Mouse (Mus musculus): ENCODE results near the gene Aip. TPM values are rescaled to one million over a fixed set of nuclear protein-coding genes. Genes with fewer than 3 reads are reported as not detected.

The Aip gene
- 113 and 122 TPM in 2 replicates for polyA plus RNA-seq (2012; rRNA removed; ENCODE audit: low replicate concordance)

GRCm38 (mm10) chr19:4125741-4126696 lies at the start of gene Aip:
TSS of gene Aip (minus strand) at chr19:4125858.

GRCm38 (mm10) chr19:4162646-4163542 lies 37.2 kb upstream of the Aip start, which contains the start of gene Rps6kb2:
TSS of gene Rps6kb2 (minus strand) at chr19:4163354.

DNA sequence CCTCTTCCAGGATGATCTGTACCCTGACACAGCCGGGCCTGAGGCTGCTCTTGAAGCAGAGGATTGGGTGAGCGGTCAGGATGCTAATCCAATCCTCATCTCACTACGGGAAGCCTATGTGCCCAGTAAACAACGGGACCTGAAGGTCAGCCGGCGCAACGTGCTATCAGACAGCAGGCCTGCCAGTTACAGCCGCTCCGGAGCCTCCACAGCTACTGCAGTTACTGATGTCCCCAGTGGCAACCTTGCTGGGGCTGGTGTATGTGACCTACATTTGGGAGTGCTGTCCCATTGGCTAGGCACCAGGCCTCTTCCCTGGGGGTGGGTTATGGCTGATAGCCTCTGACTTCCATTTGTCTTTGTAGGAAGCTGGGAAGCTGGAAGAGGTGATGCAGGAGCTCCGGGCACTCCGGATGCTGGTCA lies 27.6 kb upstream of the Aip start, which contains the start of gene Ptprcap:
Gene Ptprcap (plus strand): TSS at position 373 of the 423 bp plus-strand sequence.

DNA sequence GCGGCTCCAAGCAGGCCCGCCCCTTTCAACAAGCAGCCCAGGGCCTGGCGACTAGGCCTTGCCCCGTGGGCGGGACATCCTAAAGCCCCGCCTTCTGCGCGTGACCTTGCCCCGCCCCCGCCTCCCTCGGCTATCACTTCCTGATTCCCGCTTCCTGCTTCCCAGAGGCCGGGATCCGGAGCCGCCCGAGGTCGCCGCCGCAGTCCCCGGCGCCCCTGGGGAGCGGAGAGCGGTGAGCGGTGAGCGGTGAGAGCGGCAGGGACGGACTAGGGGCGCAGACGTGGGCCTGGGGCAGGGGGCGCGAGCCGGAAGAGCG lies 22.8 kb upstream of the Aip start, which contains the start of gene Coro1b:
Gene Coro1b (plus strand): TSS at position 129 of the 316 bp plus-strand sequence.

DNA sequence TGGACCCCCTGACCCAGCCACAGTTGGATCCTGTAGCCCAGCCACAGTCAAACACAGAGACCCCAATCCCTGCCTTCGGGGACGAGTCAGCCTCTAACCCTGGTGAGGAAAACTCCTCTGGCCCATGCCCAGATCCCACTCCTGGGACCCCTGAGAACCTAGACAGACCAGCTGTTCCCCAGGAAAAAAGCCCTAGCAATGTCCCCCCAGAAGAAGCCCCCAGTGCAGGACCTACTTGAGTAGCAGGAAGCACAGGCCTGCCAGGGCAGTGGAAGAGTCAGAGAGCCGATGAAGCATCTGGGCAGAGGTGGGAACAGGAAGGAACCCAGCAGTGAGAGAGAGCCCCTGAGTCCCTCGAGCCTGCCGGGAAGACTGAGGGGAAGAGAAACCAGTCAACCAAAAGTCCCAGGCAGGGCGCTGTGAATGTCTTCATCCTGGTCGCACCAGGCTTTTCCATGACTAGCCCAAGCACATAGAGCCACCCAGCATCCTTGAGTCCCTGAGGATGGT lies 18.2 kb upstream of the Aip start, which contains the start of gene Cabp4:
Gene Cabp4 (minus strand): TSS at position 275 of the 510 bp plus-strand sequence.

GRCm38 (mm10) chr19:4139446-4139845 lies 13.8 kb upstream of the Aip start, which contains the start of gene Gpr152:
TSS of gene Gpr152 (plus strand) at chr19:4139787.

GRCm38 (mm10) chr19:4099837-4100717 lies 25.6 kb downstream of the Aip start, which contains the start of gene Pitpnm1:
TSS of gene Pitpnm1 (plus strand) at chr19:4099998.

GRCm38 (mm10) chr19:4096642-4097440 lies 28.8 kb downstream of the Aip start, which contains the start of gene Cdk2ap2:
TSS of gene Cdk2ap2 (plus strand) at chr19:4097182.

GRCm38 (mm10) chr19:4081394-4081793 lies 44.3 kb downstream of the Aip start, which contains the start of gene Cabp2:
TSS of gene Cabp2 (plus strand) at chr19:4081578.

Other genes with a start within 250 kb of the Aip start
- 218 and 220 TPM in 2 replicates for gene Tcirg1, start 218.7 kb downstream of the Aip start, polyA plus RNA-seq (2012; rRNA removed; ENCODE audit: low replicate concordance)
- gene Ndufs8, start 213.1 kb downstream of the Aip start, polyA plus RNA-seq (2012; rRNA removed; ENCODE audit: low replicate concordance) = 276 and 363 TPM in 2 replicates
- gene Aldh3b1, start 196.1 kb downstream of the Aip start, polyA plus RNA-seq (2012; rRNA removed; ENCODE audit: low replicate concordance) = 13.0 and 17.1 TPM in 2 replicates
- gene Unc93b1, start 190.7 kb downstream of the Aip start, polyA plus RNA-seq (2012; rRNA removed; ENCODE audit: low replicate concordance) = 307 and 435 TPM in 2 replicates
- 0.50 and 0.69 TPM in 2 replicates for gene Aldh3b3, start 167.2 kb downstream of the Aip start, polyA plus RNA-seq (2012; rRNA removed; ENCODE audit: low replicate concordance)
- gene Aldh3b2, start 153.5 kb downstream of the Aip start, polyA plus RNA-seq (2012; rRNA removed; ENCODE audit: low replicate concordance) = 22.0 and 22.5 TPM in 2 replicates
- gene Acy3, start 139.3 kb downstream of the Aip start, polyA plus RNA-seq (2012; rRNA removed; ENCODE audit: low replicate concordance) = 56.0 and 64.9 TPM in 2 replicates
- gene Tbx10, start 133.1 kb downstream of the Aip start, polyA plus RNA-seq (2012; rRNA removed; ENCODE audit: low replicate concordance) = not detected in 2 replicates
- gene Nudt8, start 125.3 kb downstream of the Aip start, polyA plus RNA-seq (2012; rRNA removed; ENCODE audit: low replicate concordance) = 12.2 and 22.8 TPM in 2 replicates
- 2.5 and 2.9 TPM in 2 replicates for gene Gm49405, start 125.2 kb downstream of the Aip start, polyA plus RNA-seq (2012; rRNA removed; ENCODE audit: low replicate concordance)
- gene Doc2g, start 122.5 kb downstream of the Aip start, polyA plus RNA-seq (2012; rRNA removed; ENCODE audit: low replicate concordance) = 6.3 and 13.3 TPM in 2 replicates
- gene Ndufv1, start 113.1 kb downstream of the Aip start, polyA plus RNA-seq (2012; rRNA removed; ENCODE audit: low replicate concordance) = 188 and 271 TPM in 2 replicates
- 508 and 632 TPM in 2 replicates for gene Gstp1, start 87.9 kb downstream of the Aip start, polyA plus RNA-seq (2012; rRNA removed; ENCODE audit: low replicate concordance)
- 24.3 and 163 TPM in 2 replicates for gene Gstp2, start 79.8 kb downstream of the Aip start, polyA plus RNA-seq (2012; rRNA removed; ENCODE audit: low replicate concordance)
- gene Gstp3, start 66.3 kb downstream of the Aip start, polyA plus RNA-seq (2012; rRNA removed; ENCODE audit: low replicate concordance) = 14.6 and 23.5 TPM in 2 replicates
- 0.61 TPM in 1 of 2 replicates, not detected in the other for gene Cabp2, start 44.3 kb downstream of the Aip start, polyA plus RNA-seq (2012; rRNA removed; ENCODE audit: low replicate concordance)
- gene Cdk2ap2, start 28.7 kb downstream of the Aip start, polyA plus RNA-seq (2012; rRNA removed; ENCODE audit: low replicate concordance) = 257 and 348 TPM in 2 replicates
- 157 and 297 TPM in 2 replicates for gene Pitpnm1, start 25.9 kb downstream of the Aip start, polyA plus RNA-seq (2012; rRNA removed; ENCODE audit: low replicate concordance)
- gene Gpr152, start 13.9 kb upstream of the Aip start, polyA plus RNA-seq (2012; rRNA removed; ENCODE audit: low replicate concordance) = 0.69 and 0.80 TPM in 2 replicates
- gene Cabp4, start 18.2 kb upstream of the Aip start, polyA plus RNA-seq (2012; rRNA removed; ENCODE audit: low replicate concordance) = 1.2 TPM in 2 replicates
- 266 and 387 TPM in 2 replicates for gene Coro1b, start 22.8 kb upstream of the Aip start, polyA plus RNA-seq (2012; rRNA removed; ENCODE audit: low replicate concordance)
- 183 and 672 TPM in 2 replicates for gene Ptprcap, start 27.7 kb upstream of the Aip start, polyA plus RNA-seq (2012; rRNA removed; ENCODE audit: low replicate concordance)
- 46.6 and 54.5 TPM in 2 replicates for gene Rps6kb2, start 37.5 kb upstream of the Aip start, polyA plus RNA-seq (2012; rRNA removed; ENCODE audit: low replicate concordance)
- 32.3 and 39.2 TPM in 2 replicates for gene Carns1, start 49.6 kb upstream of the Aip start, polyA plus RNA-seq (2012; rRNA removed; ENCODE audit: low replicate concordance)
- gene Tbc1d10c, start 65.4 kb upstream of the Aip start, polyA plus RNA-seq (2012; rRNA removed; ENCODE audit: low replicate concordance) = 91.7 and 196 TPM in 2 replicates
- 586 and 618 TPM in 2 replicates for gene Ppp1ca, start 66.2 kb upstream of the Aip start, polyA plus RNA-seq (2012; rRNA removed; ENCODE audit: low replicate concordance)
- 49.2 and 51.9 TPM in 2 replicates for gene Rad9a, start 75.8 kb upstream of the Aip start, polyA plus RNA-seq (2012; rRNA removed; ENCODE audit: low replicate concordance)
- 54.9 and 127 TPM in 2 replicates for gene Clcf1, start 88.4 kb upstream of the Aip start, polyA plus RNA-seq (2012; rRNA removed; ENCODE audit: low replicate concordance)
- gene AC109138.7, start 88.5 kb upstream of the Aip start, polyA plus RNA-seq (2012; rRNA removed; ENCODE audit: low replicate concordance) = not detected in 2 replicates
- 207 and 218 TPM in 2 replicates for gene Pold4, start 106.0 kb upstream of the Aip start, polyA plus RNA-seq (2012; rRNA removed; ENCODE audit: low replicate concordance)
- 116 and 124 TPM in 2 replicates for gene Ssh3, start 143.3 kb upstream of the Aip start, polyA plus RNA-seq (2012; rRNA removed; ENCODE audit: low replicate concordance)
- gene Ankrd13d, start 157.3 kb upstream of the Aip start, polyA plus RNA-seq (2012; rRNA removed; ENCODE audit: low replicate concordance) = 12.7 and 17.2 TPM in 2 replicates
- gene Grk2, start 180.4 kb upstream of the Aip start, polyA plus RNA-seq (2012; rRNA removed; ENCODE audit: low replicate concordance) = 156 and 263 TPM in 2 replicates

Data from mammary gland, adult 2 months (tissue).